Mouse (Mus musculus): Measurements from ENCODE around the gene Rab3d. TPM values are rescaled to one million over a fixed set of nuclear protein-coding genes. Genes with fewer than 3 reads are reported as not detected.

Gene Rab3d
- total RNA-seq (2017) = 12.5 and 17.1 TPM in 2 replicates

DNA sequence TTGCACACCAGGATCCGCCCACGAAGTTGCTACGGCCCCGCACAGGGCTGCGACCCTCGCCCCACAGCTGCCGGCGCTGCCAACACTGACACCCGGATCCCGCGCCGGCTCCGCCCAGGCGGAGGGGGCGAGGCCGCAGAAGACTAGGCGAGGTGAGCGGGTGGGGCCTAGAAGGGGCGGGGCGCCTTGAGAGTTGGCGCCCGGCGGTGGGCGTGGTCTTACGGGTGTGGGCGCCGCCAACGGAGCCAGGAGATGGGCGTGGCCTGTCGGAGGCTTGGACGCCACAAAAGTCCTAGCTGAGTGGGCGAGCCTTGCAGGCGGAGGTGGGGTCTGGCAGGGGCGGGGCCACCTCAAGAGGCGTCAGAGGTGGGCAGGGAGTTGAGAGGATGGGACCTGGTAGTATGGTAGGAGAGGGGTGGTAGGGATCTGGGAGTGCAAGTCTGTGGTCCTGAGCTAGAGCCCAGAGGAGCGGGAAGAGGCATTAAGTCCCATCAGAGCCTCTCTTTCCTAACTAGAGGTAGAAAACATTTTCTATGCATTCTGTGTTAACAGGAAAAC, at the start of gene Rab3d:
TSS of gene Rab3d (minus strand) at position 158 of the 558 bp plus-strand sequence.
- ATAC-seq (replicated peaks; ENCODE audit: low read depth, poor library complexity, severe bottlenecking) = peak; percentile 95

DNA sequence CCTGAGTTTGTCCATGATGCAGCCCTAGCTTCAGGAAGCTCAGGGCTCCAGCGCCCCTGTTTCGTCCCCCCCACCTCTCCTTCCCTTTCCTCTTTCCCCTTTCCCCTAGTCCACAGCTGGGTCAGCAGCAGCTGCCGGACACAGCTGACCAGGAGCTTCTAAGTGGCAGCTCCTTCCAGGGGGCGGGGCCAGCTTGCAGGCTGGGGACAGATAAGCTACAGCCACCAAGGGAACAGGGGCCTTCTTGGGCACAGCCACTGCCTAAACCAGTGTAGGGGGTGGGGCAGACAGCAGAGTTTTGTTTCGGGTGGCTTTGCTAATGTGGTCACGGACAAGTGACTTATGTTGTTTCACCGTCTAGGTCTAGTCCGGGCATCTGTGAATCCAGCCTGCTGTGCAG, 45.4 kb upstream of the Rab3d start, which contains the start of gene Epor:
TSS of gene Epor (minus strand) at position 90 of the 400 bp plus-strand sequence.
- ATAC-seq (replicated peaks; ENCODE audit: low read depth, poor library complexity, severe bottlenecking) = peak; percentile 52

DNA sequence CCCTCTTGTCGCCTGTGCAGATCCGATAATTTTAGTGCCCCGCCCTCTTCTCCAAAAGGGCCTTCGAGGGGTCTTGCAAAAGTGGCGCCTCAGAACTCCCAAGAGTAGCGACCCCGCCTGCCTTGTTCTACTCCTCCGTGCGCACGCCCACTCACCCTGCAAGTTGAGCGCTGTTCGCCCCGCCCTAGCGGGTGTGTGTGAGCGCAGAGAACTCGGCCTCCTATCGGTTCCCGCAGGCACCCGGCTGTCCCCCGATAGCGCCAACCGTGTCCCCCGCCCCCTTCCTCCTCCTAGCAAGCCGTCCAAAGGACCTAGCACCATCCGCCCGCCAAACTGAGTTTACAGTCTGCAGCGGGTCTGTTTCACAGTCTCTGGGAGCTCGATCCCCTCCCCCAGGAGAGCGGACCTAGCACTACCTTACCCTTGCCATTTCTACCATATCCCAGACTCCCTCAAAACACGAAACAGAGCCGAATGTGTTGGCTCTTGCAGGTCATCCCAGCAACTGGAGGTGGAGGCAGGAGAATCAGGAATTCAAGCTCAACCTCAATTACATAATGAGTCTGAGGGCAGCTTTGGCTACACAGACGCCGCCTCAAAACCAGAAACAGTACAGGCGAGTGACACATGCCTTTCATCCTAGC, 44.5 kb upstream of the Rab3d start:
- peak; percentile 94 for ATAC-seq (replicated peaks; ENCODE audit: low read depth, poor library complexity, severe bottlenecking)

DNA sequence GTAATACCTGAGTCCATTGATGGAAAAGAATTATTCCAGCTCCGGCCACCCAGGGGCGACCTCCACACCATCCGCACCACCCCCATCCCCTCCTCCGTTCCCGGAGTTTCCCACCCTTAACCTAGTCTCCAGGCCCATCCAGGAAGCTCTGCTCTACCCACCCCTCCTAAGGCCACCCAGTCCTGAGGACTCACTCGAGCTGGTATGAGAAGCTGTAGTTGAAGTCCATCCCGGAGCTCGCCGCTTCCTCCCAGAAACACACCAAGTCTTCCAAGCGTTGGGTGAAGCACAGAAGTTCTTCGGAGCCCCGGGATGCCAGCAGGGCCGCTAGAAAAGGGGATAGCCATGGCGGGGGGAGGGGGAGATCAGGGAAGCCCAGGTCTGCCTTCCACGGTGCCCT, 44.0 kb upstream of the Rab3d start:
- ATAC-seq (replicated peaks; ENCODE audit: low read depth, poor library complexity, severe bottlenecking) = peak; percentile 4; the same call in 1 of the 2 replicates

DNA sequence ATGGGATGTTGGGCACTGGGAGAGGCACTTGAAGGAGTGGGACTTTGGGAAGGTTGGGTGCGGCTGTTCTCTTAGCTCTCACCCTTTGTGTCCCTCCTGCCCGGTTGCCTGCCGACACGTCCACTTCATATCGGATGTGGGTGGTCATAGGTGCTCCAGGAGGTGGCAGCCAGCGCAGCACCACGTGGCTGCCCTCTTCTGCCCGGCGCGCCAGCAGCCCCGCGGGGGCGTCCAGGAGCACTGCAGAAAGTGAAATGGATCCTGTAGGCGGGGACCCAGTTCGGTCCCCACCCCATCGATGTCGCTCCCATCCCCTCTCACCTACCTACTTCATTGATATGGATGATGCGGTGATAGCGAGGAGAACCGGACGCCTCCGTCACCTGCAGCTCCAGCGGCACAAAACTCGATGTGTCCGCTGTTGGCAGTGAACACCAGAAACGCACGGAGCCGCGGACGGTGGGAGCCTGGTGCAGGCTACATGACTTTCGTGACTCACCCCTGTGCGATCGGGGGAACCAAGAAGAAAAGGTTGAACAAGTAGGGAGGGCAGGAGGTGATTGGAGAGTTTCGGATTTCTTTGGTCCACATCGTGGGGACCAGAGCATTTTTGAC, 43.5 kb upstream of the Rab3d start:
- no peak for ATAC-seq (replicated peaks; ENCODE audit: low read depth, poor library complexity, severe bottlenecking)

DNA sequence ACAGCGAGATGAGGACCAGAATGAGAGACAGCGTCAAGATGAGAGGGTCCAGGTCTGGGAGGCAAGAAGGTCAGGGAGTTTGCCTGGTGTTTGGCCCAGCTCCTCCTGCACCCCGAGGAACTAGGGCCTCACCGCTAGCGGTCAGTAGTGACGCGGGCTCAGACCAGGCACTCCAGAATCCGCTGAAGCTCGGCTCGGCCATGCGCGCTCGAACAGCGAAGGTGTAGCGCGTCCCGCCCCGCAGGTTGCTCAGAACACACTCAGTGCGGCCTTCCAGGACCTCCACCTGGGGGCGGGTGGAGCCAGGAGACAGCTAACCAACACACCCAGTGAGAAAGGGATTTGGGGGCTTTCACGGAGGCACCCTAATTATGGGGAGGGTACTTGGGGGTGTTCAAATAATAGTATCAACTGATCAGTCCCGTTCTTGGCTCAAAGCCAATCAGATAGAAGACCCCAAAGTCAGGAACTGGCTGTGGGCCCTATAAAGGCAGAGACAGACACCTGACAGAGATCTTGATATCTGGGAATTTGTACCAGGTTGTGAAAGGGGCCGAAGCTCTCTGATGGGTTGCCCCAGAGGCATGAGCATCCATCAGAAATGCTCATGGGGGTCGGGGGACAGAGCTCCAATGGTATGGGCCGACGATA, 42.7 kb upstream of the Rab3d start:
- ATAC-seq (replicated peaks; ENCODE audit: low read depth, poor library complexity, severe bottlenecking) = no peak

DNA sequence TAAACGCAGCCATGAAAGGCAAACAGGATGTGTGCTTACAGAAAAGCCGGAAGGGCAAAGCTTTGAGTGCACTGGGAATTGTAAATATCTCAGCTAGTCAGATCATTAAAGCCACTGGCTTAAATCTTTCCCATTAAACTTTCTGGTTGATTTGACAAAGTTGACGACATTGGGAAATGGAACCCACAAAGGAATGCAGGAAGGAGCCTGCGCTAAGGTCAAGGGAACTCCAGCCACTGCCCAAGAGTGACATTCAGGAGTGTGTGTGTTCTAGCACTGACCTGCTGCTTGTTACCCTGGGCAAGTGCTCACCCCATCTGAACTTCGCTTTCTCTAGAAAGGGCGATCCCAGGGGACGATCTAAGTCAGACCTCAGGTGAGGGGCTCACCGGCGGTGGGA, 42.1 kb upstream of the Rab3d start:
- no peak for ATAC-seq (replicated peaks; ENCODE audit: low read depth, poor library complexity, severe bottlenecking)

DNA sequence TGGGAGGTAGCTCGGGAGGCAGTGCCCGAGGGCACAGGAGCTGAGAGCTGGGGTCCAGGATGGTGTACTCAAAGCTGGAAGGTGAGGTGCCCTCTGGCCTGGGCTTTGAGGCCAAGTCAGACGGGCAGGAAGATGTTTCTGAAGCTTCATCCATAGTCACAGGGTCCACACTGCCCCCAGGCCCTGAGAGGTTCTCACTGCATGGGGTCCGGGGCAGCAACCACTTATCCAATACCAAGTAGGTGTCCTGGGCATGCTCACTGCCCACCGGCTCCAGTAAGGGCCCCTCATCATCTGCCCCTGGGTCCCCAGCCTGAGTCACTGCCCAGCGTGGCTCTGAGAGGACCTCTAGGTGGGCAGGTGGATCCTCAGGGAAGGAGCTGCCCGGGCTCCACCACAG, 41.3 kb upstream of the Rab3d start:
- no peak for ATAC-seq (replicated peaks; ENCODE audit: low read depth, poor library complexity, severe bottlenecking)

DNA sequence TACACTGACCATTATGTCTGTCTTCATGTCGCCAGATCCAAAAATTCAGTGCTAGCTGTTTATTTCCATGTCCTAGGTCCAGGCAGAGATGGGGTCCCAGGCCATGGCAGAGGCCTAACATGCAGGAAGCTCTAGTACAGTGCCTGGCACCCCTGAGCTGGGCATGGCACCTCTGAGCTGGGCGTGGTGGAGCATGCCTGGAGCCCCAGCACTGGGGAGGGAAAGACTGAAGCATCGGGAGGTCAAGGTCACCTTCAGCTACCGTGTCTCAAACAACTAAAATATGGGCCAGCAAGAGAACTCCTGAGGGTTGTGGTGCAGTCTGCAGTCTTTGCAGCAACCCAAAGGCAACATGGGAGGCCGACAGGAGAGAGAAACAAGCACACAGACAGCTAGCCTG, 40.4 kb upstream of the Rab3d start:
- ATAC-seq (replicated peaks; ENCODE audit: low read depth, poor library complexity, severe bottlenecking) = no peak

DNA sequence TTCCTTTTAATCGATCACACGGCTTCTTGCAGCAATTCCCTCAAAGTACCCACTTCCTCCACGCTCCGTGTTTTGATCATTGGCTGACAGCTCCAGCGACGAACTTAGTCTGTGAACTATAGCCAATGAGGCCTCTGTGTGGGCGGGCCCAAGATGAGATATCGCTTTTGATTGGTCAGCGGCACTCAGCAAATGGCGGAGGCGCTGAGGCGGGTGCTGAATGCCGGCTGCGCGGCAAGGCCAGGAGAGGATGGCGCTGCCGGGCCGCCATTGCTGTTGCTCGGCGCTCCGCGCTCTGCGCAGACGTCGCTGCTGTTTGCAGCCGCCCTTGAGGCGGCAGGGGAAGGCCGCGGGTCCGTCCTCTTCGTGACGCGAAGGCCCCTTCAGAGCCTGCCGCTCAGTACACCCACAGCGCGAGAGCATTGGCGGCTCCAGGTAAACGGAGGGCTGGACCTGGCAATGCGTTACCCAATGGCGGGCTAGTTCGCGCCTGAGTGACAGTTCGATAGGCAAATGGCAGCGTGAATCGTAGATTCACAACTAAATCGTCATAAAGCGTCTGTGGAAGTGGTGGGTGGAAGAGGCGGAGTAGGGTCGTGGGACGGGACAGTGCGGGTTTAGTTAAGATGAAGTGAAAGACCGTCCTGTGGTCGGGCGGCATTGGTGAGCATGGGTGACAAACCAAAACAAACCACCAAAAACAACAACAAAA, 37.7 kb upstream of the Rab3d start, which contains the start of gene Swsap1:
TSS of gene Swsap1 (plus strand) at position 186 of the 712 bp plus-strand sequence.
- ATAC-seq (replicated peaks; ENCODE audit: low read depth, poor library complexity, severe bottlenecking) = peak; percentile 90

DNA sequence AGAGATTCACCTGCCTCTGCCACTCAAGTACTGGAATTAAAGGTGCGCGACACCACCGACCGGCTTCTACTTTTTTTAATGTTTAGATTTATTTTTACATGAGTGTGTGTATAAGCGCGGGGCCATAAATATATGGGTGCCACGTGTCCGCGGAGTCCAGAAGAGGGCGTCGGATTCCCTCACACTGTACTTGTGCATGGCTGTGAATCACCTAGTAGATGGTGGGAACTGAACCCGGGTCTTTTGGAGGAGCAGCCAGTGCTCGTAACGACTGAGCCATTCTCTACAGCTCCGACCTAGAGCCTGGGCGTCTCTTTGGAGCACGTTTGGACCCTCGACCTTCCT, 37.2 kb upstream of the Rab3d start:
- peak; percentile 55 for ATAC-seq (replicated peaks; ENCODE audit: low read depth, poor library complexity, severe bottlenecking)

DNA sequence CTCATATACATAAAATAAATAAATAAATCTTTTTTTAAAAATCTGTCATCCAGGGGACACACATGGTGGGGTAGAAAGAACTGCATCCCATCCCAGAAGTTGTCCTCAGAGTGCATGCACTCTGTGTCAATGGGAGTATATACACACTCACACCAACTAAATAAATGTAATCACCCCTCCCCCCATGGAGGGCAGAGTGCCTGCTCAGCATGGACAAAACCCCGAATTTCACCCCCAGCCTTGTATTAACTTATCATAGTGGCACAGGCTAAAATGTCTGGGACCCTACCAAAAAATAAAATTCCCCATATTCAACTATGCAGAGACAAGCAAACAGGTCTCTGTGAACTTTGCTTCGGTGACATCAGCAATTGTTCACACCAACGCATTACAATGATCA, 36.6 kb upstream of the Rab3d start:
- ATAC-seq (replicated peaks; ENCODE audit: low read depth, poor library complexity, severe bottlenecking) = no peak

DNA sequence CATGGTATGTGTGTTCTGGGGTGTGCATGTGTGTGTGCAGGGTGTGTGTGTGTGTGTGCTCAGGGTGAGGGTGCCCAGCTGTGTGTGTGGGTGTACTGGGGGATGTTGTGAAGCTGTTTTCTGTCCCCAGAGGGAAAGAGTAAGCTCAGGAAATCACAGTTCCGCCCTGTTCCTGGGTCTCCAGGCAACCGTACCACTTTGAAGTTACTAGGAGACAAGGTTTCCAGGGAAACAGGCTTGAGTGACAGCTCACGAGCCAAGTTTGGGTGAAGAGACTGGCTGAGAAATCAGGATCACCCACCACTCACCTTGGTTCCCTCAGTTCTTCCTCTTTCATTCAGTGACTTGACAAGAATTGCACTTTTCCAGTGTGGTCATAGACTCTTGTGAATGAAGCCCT, 35.6 kb upstream of the Rab3d start:
- ATAC-seq (replicated peaks; ENCODE audit: low read depth, poor library complexity, severe bottlenecking) = no peak

DNA sequence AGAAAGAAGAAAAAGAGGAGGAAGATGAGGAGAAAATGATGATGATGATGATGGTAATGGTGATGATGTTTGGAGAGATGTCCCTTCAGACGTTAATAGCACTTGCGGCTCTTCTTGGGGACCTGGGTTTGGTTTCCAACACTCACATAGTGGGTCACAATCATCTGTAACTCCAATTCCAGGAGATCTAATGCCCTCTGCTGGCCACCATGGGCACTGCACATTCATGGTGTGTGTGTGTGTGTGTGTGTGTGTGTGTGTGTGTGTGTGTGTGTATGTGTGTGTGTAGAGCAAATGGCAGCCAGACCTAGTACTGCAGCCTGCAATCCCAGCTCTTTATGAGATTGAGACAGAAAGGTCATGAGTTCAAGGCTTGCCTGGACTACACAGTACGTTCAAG, 34.0 kb upstream of the Rab3d start:
- no peak for ATAC-seq (replicated peaks; ENCODE audit: low read depth, poor library complexity, severe bottlenecking)

DNA sequence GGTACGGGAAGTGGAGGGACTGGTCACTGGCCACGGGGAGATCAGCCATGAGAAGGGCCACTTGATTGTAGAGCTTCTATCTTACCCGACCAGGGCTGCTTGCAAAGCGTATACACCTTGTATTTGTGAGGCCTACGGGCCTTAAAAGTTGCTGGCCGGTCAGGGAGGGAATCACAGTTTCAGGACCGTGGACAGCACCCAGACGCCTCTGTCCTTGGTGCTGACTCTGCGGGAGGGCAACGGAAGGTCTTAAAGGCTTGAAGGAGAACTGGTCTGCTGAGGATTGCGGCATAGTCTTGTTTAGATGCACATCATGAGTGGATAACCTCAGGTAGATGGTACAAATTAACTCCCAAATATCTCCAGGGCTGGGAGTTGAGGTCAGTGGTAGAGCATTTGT, 32.3 kb upstream of the Rab3d start:
- ATAC-seq (replicated peaks; ENCODE audit: low read depth, poor library complexity, severe bottlenecking) = peak; percentile 77

DNA sequence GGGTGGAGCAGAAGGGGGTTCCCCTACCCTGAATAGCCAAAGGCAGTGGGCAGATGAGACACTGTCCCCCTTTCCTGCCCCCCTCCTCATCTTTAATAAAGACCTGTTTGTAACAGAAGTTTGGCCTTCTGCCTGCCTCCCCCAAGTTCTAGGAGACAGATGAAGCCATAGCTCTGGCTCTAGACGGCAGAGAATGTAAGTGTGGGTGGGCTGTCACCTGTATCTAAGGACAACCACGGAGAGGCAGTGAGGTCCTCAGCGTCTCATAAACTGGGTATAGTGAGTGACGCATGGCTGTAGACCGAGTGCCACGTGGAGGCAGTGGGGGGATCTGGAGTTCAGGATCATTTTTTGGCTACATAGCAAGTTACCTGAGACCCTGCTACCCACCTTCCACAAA, 30.8 kb upstream of the Rab3d start:
- no peak for ATAC-seq (replicated peaks; ENCODE audit: low read depth, poor library complexity, severe bottlenecking)

DNA sequence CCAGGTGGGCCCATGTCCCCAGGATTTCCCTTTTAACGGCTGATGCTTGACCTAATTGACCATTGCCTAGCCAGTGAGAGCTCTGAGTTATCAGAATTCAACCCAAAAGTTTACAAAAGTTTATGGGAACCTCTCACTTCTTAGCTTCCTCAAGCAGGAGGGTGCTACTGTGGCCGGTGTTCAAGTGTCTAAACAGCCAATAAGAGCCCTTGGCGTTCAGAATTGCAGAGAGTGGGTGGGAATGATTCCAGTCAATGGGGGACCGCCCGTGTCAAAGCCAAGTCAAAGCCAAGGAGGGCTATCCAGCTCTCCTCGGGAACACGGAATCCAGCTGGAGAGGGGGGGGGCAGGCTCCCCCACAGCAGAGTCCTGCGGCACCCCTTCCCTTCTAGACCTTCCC, 30.2 kb upstream of the Rab3d start:
- no peak for ATAC-seq (replicated peaks; ENCODE audit: low read depth, poor library complexity, severe bottlenecking)

DNA sequence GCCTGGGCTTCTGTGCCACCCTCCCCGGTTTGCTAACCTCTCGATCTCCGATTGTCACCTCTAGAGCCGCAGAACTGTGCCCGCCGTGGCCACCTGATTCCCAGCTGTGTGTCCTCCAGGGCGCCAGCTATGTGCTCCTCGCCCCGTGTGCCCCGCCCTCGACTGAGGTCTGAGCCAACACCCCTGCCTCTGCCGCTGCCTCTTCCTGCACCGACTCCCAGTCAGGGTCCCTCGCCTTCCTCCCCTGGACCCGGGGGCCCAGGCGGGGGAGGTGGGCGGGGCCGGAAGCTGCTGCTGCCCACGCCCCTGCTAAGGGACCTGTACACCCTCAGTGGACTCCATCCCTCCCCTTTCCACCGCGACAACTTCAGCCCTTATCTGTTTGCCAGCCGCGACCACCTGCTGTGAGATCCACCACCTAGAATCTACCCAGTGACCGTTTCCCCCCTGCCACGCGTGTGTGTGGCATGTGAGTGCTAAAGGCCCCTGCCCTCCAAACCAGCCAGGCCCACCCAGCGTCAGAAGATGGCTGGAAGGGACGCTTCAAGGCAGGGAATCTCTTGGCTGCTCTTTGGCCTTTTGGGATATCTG, 29.6 kb upstream of the Rab3d start:
- ATAC-seq (replicated peaks; ENCODE audit: low read depth, poor library complexity, severe bottlenecking) = peak; percentile 55

DNA sequence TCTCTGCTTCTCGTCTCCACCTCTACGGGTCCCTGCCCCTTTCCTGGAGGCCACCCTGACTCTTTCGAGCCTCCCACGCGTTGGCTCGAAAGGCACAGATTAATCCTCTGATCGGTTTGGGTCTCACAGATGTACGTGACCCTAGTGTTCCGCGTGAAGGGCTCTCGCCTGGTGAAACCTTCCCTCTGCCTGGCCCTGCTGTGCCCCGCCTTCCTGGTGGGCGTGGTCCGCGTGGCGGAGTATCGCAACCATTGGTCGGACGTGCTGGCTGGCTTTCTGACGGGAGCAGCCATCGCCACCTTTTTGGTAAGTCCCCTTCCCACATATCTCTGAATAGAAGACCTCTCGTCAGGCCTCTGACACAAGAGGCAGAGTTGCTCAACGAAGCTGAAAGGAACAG, 26.3 kb upstream of the Rab3d start:
- ATAC-seq (replicated peaks; ENCODE audit: low read depth, poor library complexity, severe bottlenecking) = peak; percentile 17; the same call in 1 of the 2 replicates

DNA sequence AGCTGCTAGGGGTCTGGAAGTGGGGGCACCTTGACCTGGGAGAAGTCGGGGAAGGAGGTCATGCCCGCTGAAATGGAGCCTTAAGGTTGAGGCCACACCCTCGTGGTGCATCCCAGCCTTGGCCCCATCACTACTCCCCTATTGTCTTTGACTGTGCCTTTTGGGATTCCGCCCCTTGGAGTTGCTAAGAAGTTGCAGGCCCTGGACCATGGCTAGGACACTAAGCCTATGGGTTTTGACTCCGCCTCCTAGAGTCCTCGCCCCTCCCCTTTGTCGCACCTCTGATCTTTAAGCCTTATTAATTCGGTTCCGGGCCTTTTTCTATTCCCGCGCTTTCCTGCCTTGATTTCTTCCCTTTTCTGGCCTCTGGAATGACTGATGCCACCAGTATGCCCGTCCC, 25.6 kb upstream of the Rab3d start:
- no peak for ATAC-seq (replicated peaks; ENCODE audit: low read depth, poor library complexity, severe bottlenecking)

Measured in common myeloid progenitor, adult 5-6 weeks (primary cell).